Mouse (Mus musculus): ENCODE measurements around the gene Lhfpl4.

DNA sequence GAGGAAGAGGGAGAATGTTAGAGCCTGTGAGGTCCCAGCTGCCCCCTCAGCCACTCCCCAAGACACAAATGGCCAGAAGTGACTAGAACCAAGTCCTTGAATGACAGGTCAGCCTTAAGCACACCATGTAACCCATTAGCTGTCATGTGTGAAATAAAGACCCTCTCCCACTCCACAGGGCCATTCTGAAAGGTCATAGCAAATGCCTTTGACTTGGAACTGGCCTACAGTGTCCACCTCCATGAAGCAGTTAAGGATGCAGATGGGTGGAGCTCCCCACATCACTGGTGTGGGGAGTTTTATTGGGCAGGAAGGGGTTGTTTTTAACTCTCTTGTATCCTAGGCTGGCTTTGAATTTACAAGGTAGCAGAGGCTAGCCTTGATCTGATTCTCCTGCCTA is 23.2 kb downstream of the Lhfpl4 start:
- no peak for TF ChIP-seq CTCF (IDR thresholded peaks at IDR 0.05; ENCODE audit: insufficient read depth, low read length)
- no peak for TF ChIP-seq POLR2A (IDR thresholded peaks at IDR 0.05; ENCODE audit: borderline replicate concordance, extremely low read depth, low read depth, low read length)

Measured in lung, adult 2 months (tissue).